Mouse (Mus musculus): ENCODE data around the gene Pcbp4.
A peak's percentile ranks its signal among the peaks of the same experiment; 100 is the strongest.

Pcbp4 gene

DNA sequence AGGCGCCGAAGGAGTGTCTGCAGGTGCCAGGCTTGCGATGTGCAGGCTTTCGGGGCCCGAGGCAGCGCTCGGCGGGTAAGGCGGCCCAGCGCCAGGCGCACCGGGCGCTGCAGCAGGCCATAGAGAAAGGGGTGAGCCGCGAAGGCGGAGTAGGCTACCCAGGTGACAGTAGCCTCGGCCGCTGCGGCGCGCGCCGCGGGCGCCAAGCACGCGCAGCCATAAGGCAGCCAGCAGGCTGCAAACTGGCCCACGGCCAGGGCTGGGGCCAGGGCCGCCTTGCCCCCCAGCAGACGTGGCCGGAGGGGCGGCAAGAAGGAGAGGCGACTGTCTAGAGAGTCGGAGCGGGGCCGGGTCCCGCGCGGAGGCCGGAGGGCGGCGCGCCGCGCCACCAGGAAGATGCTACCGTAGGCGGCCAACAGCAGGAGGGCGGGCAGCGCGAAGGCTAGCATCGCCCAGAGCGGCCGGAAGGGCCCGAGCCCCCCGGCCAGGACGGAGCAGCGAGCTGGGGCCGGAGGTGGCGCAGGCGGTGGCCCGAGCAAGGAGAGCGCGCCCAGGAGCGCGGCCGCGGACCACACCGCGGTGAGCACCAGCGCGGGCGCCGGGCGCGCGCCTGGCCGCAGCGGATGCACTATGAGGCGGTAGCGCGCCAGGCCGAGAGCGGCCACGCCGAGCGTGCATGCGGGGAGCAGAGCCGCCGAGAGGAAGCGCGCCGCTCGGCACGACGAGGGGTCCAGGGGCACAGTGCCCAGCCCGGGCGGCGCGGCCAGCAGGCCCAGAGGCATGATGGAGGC lies 11.9 kb downstream of the Pcbp4 start:
- DNase-seq (ENCODE audit: low read depth): no peak

DNA sequence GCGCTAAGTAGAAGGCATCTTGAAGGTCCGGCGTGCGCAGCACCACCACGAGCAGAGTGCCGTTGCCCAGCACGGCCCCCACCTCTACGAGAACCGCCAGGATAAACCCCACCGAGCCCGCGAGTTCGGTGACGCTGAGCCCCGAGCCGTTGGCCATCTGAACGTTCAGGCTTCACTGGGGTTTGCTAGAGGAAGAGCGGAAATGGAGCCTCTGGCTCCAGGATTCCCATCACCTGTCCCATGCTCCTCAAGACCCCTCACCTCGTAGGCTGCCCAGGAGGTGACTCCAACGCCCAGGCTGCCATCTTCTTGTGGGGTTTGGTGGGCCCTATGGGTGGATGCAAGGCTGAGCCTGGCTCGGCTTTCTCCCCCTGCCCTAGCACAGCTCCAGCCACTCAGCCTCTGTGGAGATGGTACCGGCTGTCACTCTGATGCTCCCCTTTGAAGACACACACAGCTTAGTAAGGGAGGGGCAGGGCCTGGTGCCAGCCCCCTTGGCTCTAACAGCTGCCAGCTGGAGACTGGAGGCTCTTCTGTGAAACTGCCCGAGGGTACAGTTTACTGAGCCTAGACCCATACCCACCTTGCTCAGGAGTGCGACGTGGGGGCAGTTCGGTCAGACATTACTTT lies 12.6 kb downstream of the Pcbp4 start, which contains the start of gene Gpr62:
Gene Gpr62 (minus strand): TSS at position 368 of the 630 bp plus-strand sequence.
- no peak for DNase-seq (ENCODE audit: low read depth)

DNA sequence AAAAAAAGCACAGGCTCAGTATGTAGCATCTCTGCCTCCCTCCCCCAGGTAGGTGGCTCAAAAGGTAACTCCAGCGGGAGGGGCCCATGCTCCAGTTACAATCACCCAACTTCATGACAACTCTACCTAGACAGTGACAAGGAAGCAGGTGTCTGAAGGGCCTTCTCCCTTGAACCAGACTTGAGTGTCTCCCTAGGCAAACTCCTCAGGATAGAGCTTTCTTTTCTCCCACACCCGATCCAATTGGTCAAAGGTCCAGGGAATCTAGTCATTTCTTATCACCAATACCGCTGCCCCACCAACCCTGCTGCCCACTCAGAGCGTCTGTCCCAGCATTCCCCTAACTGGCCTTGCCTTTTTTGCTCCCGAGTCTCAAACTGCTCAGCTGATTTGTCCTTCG lies 13.6 kb downstream of the Pcbp4 start:
- DNase-seq (ENCODE audit: low read depth): no peak

DNA sequence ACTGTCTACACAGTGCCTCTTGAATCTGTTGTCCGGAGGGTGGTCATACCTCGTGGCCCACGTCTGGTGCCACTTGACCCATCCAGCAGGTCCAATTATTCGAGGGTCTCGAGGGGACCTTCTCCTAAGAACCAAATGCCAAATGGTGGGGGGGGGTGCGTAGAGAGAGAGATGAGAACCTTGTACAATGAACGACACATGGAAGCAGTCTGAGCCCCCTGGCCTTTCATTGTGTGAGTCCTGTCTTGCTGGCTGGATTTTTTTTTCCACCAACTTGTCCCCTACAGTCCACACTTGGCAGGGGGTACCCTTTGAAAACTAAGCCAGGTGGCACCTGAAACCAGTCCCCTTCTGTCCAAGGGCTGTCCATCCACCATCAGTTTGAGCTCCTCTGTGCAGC lies 14.7 kb downstream of the Pcbp4 start:
- DNase-seq (ENCODE audit: low read depth): no peak

DNA sequence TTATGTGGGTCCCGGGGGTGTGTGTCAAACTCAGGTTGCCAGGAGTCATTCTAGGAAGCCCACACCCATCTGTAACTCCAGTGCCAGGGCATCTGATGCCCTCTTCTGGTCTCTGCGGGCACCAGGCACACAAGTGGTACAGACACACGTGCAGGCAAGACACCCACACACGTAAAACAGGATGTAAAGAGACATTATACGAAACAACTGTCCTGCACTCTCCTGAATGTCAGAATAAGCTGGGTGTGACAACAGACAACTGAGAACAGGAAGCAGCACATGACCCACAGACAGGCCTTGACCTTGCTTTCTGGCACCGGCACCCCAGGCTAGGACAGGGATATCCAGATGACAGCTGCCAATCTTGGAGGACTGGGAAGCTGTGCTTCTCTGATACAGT lies 16.2 kb downstream of the Pcbp4 start:
- DNase-seq (ENCODE audit: low read depth): peak; percentile 25

DNA sequence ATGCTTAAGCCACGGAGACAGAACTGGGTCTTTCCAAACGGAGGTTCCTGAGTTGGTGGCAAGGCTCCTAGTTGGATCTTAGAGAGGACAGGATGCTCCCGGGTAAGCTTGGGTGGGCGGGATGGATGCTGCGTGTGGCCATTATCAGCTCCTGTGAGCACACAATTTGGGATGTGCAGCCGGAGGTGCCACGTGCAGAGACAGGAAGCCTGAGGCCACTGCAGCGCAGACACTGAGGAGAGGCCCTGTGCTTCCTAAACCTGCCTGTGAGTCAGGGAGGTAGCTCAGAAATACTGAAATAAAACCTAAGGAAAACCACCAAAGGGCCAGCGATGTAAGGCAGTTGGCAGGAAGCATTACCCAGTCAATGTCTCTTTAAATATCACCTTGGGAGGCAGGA lies 16.7 kb downstream of the Pcbp4 start:
- DNase-seq (ENCODE audit: low read depth): no peak

DNA sequence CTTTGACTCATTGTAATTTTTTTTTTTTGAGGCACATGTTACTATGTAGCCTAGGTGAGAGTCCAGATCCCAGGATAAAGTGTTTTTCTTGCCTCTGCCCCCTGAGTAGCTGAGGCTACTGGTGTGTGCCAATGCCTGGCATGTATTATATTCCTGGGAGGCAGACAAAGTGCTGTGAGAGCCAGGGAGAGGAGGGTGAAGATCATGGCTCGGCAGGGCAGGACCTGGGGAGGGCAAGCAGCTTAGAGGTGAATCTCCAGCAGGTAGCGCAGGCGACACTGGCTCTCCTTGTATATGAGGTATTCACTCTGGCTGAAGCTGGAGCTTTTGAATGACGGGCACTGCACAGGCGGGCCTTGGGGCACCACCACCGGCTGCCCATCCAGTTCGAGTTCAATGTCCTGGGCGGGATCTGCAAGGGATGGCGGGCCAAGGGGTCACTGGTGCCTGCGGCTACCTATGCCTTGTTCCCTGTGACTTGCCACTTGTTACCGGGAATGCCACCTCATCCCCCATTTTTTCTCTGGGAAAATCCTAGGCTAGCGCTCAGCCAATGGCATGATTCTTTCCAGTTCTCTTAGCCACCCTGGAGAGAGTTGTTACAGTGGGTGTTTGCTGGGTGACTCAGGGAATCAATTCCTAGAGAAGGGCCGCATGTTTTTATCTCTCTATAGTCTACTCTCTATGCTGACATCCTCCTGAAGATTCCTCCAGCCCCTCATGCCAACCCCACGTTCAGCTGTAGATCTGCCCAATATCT lies 18.1 kb downstream of the Pcbp4 start:
- no peak for DNase-seq (ENCODE audit: low read depth)

DNA sequence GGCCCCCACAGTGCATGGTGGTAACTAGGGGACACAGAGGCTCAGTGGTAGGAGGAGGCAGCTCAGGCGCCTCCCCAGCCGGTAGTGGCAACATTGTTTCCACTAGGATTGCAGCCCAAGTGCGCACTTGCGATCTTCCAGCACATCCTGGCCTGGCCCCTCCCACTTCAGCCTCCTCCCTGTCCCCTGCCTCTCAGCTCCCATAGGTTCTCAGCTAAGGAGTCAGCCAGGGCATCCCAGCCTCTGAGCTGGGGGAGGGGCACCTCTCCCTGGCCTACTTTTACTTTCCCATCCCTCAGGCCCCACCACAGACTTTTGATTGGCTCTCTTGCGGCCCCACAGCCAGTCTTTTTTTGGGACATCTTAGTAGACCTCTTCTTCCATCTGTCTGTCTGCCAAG lies 18.8 kb downstream of the Pcbp4 start:
- peak; percentile 50 for DNase-seq (ENCODE audit: low read depth)

DNA sequence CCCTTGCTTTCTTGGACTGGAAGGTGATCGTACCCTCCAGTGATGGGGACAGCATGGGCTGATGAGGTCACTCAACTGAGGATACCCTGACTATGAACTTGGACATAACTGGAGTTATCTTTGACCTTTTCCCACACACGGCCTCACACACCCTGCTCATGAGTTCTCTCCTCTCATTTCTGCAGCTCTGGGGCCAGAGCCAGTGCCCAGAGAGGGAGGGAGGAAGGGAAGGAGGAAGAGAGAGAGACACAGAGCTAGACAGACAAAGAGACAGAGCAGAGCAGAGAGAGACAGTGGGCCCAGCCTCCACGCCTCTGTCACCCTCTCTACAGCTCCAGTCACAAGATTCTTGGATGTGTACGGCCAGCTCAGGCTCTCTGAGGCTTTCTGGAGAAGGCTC lies 19.2 kb downstream of the Pcbp4 start:
- DNase-seq (ENCODE audit: low read depth): no peak

DNA sequence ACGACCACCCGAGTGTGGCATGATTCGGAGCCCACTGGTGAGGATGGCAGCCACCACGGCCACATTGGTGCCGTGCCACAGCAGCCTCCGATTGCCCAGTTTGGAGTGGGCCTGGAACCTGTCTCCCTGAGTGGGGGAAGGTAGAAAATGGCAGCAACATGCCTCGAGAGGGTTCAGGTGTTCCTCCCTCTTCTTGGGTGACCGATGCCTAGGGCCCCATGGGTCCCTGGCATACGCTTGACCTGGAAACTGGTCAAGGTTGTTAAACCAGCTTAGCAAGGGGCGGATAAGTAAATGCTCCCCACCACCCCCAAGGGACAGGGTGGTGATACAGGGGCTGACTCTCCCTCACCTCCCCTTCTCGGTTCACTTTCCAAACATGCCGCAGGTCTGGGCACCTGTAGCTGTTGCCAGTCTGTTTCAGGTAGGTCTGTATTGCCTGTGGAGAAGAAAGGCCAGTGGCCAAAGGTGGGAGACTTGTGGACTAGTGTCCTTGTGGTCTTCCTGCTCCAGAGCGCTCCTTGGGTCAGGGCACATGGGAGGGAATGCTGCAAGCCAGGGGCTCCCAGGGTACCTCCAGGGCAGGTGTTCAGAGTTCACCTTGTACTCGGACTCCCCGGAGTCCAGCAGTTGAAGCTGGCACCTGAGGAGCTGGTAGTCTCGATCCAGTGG lies 20.1 kb downstream of the Pcbp4 start:
- no peak for DNase-seq (ENCODE audit: low read depth)

DNA sequence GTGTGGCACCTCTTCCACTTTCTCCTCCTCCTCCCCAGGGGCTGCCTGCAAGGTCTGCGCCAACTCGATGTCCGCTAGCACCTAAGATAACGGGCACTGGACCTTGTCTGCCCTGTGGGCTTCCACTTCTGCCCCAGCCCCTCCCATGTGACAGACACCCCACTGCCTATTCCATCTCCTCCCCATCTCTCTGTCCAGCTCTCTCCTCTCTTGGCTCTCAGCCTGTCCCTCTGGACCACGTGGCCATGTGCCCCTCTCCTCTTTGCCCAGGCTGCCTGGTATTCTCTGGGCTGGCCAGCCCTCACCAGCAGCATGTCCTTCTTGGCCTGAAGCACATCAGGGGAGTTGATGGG lies 20.6 kb downstream of the Pcbp4 start:
- DNase-seq (ENCODE audit: low read depth): no peak

DNA sequence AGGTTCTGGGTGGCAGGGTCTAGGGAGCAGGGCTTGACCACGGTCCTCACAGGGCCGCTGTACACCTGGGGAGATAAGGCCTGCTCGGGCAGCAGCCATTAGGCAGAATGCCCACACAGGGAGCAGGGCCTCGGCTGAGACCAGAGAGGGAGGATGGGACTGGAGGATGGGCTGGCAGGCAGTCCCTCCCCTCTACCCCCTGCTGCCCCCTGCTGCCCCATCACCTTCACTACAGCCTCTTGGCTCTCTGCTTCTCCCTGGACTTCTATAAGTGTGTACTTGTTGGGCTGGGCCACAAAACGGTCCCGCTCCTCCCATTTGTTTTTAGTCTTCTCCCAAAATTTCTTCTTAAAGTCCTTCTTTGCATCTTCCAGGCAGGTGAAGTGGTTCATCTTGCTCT lies 21.4 kb downstream of the Pcbp4 start:
- peak; percentile 90 for DNase-seq (ENCODE audit: low read depth)

DNA sequence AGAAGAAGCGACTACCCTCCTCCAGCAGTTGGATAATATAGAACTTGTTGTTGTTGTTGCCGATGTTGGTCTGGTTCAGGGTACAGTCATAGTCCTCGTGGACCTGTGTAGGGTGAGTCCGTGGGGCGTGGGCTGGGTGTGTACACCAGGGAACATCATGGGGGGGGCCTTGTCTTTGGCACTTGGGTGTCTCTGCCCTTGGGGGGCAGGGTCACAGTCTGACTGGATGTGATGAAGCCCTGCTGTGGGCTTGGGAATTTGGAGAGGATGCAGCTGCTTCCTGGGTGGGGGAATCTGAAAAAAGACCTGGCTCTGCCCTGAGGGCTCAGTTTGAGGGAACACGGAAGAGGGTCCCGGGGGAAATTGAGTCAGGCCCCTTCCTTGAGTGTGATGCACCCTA lies 22.0 kb downstream of the Pcbp4 start:
- peak; percentile 38 for DNase-seq (ENCODE audit: low read depth)

DNA sequence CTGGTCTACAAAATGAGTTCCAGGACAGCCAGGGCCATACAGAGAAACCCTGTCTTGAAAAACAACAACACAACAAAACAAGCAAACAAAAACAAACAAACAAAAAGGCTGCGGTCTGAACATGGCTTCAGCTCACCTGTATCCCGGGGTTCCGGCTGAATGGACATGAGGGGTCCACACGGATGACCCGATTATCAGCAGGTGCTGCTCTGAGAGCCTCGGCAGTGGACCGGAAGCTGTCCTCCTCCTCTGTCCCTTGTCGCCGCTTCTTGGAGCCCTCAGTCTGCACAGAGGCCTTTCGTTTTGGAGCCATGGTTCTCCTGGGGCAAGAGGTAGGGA lies 22.5 kb downstream of the Pcbp4 start, which contains the start of gene Rrp9:
Gene Rrp9 (plus strand): TSS at position 301 of the 339 bp plus-strand sequence.
- DNase-seq (ENCODE audit: low read depth): no peak

DNA sequence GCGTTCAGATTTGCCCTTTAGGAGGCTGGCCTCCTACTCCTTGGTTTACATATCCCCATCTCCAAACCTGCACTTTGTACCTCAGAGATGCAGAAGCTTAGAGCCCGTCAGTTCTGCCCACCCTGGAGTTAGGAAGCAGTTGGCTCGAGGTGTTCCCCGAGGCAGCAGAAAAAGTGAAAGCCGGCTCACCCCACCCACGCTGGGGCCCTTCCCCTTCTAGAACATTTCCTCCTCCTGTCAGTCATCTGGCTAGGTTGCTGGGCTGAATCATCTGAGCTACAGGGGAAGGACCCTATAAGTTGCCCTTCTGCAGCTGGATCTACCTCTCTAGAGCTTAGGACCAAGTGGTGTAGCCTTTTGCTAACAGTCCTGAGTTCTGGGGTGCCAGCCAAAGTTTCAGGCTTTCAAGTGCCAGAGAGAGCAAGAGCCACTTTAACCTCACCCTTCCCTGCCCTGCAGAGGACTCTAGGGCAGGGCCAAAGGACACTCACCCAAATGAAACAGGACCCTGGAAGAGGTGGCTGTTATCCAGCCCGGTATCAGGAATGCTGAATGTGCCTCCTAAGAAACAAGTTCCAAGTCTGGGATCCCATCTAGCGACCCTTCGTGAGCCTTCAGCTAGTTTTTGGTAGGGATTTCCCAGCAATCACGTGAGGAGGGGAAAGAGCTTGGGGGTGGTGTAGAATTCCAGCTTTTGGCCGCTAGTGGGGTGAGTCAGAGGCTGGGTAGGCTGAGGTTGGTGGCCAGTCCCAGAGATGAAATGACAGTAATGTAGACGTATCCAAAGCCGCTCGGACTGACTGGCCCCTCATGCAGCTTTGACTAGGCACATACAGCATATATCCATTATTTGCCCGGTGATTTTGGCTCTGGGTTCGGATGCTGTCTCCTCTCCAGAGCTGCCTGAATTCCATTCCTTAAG lies 23.2 kb downstream of the Pcbp4 start:
- peak; percentile 91 for DNase-seq (ENCODE audit: low read depth)

DNA sequence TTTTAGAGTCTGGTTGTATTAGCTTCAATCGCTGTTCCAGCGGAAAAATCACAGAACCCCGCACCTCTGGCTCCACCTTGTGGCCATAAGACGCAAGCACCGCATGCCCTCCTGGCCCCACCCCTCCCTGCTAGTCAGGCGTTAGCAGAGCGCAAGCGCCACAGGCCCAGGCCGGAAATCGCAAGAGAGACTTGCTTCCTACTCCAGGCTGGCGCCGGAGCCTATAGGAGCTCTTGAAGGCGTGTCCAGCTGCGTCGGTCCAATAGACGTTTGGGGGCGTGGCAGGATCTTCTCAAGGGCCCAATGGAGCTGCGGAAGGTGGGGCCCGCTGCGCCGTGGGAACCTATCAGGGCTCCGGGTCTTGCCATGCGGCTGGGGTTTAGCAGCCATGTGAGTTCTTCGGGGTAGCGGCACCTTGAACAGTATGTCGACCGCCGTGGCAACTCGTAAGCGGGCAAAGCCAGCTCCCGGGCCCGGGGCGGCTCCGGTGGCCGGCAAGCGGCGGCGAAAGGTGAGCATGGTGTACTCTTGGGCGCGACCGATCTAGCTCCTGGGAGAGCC lies 23.9 kb downstream of the Pcbp4 start, which contains the start of gene Parp3:
Gene Parp3 (minus strand): TSS at position 26 of the 561 bp plus-strand sequence.
- DNase-seq (ENCODE audit: low read depth): peak; percentile 99

DNA sequence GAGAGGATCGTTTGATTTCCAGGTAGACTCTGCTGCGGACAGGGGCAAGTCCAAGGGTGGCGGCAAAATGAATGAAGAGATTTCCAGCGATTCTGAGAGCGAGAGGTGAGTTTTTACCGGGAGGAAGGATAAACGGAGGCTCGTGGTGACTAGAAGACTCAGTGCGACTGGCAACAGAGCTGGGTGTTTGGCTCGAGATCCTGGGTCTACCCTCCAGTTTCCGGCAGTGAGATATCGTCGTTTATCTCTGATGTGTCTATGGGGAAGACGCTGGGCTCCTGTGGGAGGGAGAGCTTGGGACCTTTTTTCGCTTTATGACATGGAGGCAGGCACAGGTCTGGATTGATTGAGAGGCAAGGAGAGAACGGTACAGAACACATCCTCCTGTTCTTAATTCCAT lies 24.6 kb downstream of the Pcbp4 start:
- no peak for DNase-seq (ENCODE audit: low read depth)

DNA sequence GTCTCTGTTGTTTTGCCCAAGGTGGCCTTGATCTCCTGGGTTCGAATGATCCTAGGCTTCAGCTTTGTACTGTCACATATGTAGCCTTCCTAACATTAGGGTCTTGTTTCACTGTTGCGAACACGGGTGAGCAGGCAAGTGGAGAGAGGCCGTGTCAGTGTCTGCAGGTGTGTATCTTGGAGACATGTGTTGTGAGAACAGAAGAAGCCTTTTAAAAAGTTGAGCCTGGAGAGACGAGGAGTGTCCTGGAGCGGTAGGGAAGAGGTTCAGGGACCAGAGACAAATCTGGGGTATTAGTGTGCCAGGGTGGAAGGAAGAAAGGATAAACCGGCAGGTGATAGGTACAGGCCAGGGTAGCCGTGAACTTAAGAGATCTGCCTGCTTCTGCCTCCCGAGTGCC lies 25.0 kb downstream of the Pcbp4 start:
- DNase-seq (ENCODE audit: low read depth): no peak

DNA sequence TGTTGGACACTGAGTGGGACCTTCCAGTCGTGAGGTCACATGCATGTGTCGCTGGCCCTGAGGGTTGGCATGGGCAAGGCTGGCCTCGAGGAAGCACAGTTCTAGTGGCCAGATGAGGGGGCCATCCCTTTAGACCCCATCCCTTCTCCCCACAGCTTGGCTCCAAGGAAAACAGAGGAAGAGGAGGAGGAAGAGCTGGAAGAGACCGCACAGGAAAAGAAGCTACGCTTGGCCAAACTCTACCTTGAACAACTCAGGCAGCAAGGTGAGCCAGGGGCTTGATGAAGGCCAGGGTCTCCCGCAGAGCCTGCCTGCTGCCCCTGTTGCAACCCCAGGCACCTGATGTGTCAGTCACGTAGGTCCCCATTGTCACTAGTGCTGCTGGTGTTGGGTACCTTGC lies 27.4 kb downstream of the Pcbp4 start:
- no peak for DNase-seq (ENCODE audit: low read depth)

DNA sequence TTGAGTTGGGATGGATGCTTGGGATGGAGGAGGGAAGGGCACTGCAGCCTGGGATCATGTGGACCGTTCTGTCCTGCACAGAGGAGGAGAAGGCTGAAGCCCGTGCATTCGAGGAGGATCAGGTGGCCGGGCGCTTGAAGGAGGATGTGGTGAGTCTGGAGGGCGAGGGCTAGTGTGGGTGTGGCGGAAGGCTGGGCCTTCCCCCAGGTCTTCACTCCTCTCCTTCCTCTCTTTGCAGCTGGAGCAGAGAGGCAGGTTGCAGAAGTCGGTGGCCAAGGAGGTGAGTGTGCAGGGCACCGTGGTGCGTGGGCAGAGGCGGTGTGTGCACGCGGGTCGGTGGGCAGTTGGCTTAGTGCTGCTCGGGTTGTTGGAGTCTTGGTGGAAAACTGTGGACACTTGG lies 28.0 kb downstream of the Pcbp4 start:
- DNase-seq (ENCODE audit: low read depth): no peak

DNA sequence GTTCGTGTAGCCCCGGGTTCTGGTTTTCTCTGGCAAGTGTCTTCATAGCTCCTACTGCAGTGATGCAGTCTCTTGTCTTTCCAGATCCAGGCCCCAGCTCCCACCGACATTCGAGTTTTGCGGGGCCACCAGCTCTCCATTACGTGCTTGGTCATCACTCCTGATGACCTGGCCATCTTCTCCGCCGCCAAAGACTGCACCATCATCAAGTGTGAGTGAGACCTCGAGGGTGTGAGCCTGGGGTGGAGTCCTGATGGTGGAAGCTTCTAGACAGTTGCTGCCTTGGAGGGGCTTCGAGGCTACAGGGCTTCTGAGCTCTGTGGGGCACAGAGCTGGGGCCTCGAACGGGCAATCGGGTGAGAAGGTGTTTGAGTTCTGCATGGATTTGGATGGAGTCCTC lies 28.6 kb downstream of the Pcbp4 start:
- DNase-seq (ENCODE audit: low read depth): no peak

Measured in NIH3T3 (cell line).